Mouse (Mus musculus) myocyte (in vitro differentiated cells): ENCODE data around the gene Gm3625. TPM values are rescaled to one million over a fixed set of nuclear protein-coding genes. Genes with fewer than 3 reads are reported as not detected.

ENCODE experiments used
- H3K27me3 ChIP-seq: one replicate; pipeline ENCODE4 v1.6.1; 2011; ENCODE audit not compliant: control insufficient read depth, insufficient read depth, insufficient read length
- H3K36me3 ChIP-seq: one replicate; pipeline ENCODE4 v1.6.1; 2011; ENCODE audit not compliant: control insufficient read depth, insufficient read depth
- H3K4me2 ChIP-seq: one replicate; pipeline ENCODE4 v1.6.1; 2011; ENCODE audit warnings: low read depth, control low read depth
- H3K4me3 ChIP-seq: one replicate; pipeline ENCODE4 v1.5.1; 2011; ENCODE audit warnings: mild to moderate bottlenecking, control low read depth, moderate library complexity
- H3K79me2 ChIP-seq: one replicate; pipeline ENCODE4 v1.6.1; 2011; ENCODE audit not compliant: control insufficient read depth, insufficient read depth
- H3ac ChIP-seq: one replicate; pipeline ENCODE4 v1.6.1; 2011; ENCODE audit not compliant: control insufficient read depth, insufficient read length
- CEBPB ChIP-seq: IDR thresholded peaks from 2 replicates; pipeline ENCODE4 v1.6.1; 2011; ENCODE audit warnings: mild to moderate bottlenecking, moderate library complexity; ENCODE audit not compliant: poor library complexity, insufficient read depth, severe bottlenecking
- E2F4 ChIP-seq: IDR thresholded peaks from one replicate; pipeline ENCODE4 v1.6.1; 2011; ENCODE audit warnings: mild to moderate bottlenecking, control low read depth, moderate library complexity; ENCODE audit not compliant: insufficient read depth
- MAX ChIP-seq: IDR thresholded peaks from one replicate; pipeline ENCODE4 v1.6.1; 2011; ENCODE audit warnings: low read depth, mild to moderate bottlenecking, control low read depth
- MYOD1 ChIP-seq, 3 experiments: IDR thresholded peaks; one replicate each; pipeline ENCODE4 v1.6.1; 2011; ENCODE audit warnings: control low read depth in 2 of 3, low read depth in 2 of 3, mild to moderate bottlenecking in 2 of 3, moderate library complexity in 1 of 3; ENCODE audit not compliant: insufficient read length in 2 of 3, control insufficient read depth in 1 of 3
- MYOG ChIP-seq, 3 experiments: IDR thresholded peaks; one replicate each; pipeline ENCODE4 v1.6.1; 2011; ENCODE audit warnings: control low read depth in 2 of 3, low read depth in 2 of 3, mild to moderate bottlenecking in 2 of 3; ENCODE audit not compliant: insufficient read length in 2 of 3, control insufficient read depth in 1 of 3, insufficient read depth in 1 of 3
- POLR2A ChIP-seq: IDR thresholded peaks from one replicate; pipeline ENCODE4 v1.6.1; 2011; ENCODE audit warnings: low read depth, mild to moderate bottlenecking, control low read depth, moderate library complexity; ENCODE audit not compliant: insufficient read length
- POLR2AphosphoS2 ChIP-seq: IDR thresholded peaks from one replicate; pipeline ENCODE4 v1.6.1; 2011; ENCODE audit warnings: low read depth, control low read depth; ENCODE audit not compliant: insufficient read length
- REST ChIP-seq: IDR thresholded peaks from one replicate; pipeline ENCODE4 v1.6.1; 2011; ENCODE audit warnings: mild to moderate bottlenecking, control low read depth, moderate library complexity; ENCODE audit not compliant: insufficient read depth, insufficient read length
- SRF ChIP-seq: IDR thresholded peaks from one replicate; pipeline ENCODE4 v1.6.1; 2011; ENCODE audit warnings: low read depth; ENCODE audit not compliant: control insufficient read depth, insufficient read length
- TCF12 ChIP-seq: IDR thresholded peaks from one replicate; pipeline ENCODE4 v1.6.1; 2011; ENCODE audit warnings: mild to moderate bottlenecking, control low read depth; ENCODE audit not compliant: poor library complexity, insufficient read depth, severe bottlenecking
- TCF3 ChIP-seq: IDR thresholded peaks from one replicate; pipeline ENCODE4 v1.6.1; 2011; ENCODE audit warnings: low read depth, control low read depth; ENCODE audit not compliant: insufficient read length
- USF1 ChIP-seq: IDR thresholded peaks from one replicate; pipeline ENCODE4 v1.6.1; 2011; ENCODE audit warnings: low read depth, mild to moderate bottlenecking, control low read depth, moderate library complexity
- polyA plus RNA-seq: library from polyadenylated mRNA; unstranded; fragments of >200 nt; fragmentation: generic; extraction: Trizol; gene quantifications from one replicate; pipeline ENCODE4 v1.2.1, GENCODE M21; 2012; ENCODE audit warnings: missing spikeins

Gm3625 gene
- polyA plus RNA-seq, 1 experiment, result not detected

- Histone ChIP-seq H3K79me2 (peaks cover 54% of the 10 kb centered on the region), H3K4me2 (peak overlapping the region; percentile 96), H3K27me3 (no peaks in the 10 kb centered on the region), H3K36me3 (no peaks in the 10 kb centered on the region), H3ac (peak overlapping the region; percentile 70), H3K4me3 (peak overlapping the region; percentile 43)
- TF ChIP-seq MAX (no peak), E2F4 (no peak), CEBPB (no peak), TCF12 (no peak), TCF3 (no peak), POLR2AphosphoS2 (no peak), SRF (no peak), MYOG (IDR thresholded peaks at IDR 0.05; ENCODE audit: control insufficient read depth in 1 of 3, insufficient read depth in 1 of 3, insufficient read length in 2 of 3, low read depth in 2 of 3) (no peak), USF1 (no peak), POLR2A (no peak), REST (no peak), MYOD1 (IDR thresholded peaks at IDR 0.05; ENCODE audit: control insufficient read depth in 1 of 3, insufficient read length in 2 of 3, low read depth in 2 of 3) (no peak)
These were observed 1.2 kb upstream of the Gm3625 start for GRCm38 (mm10) chr12:4593930-4594391.

GRCm38 (mm10) chr12:4593166-4593929 lies 621 bp upstream of the Gm3625 start:
- H3K4me3 ChIP-seq, result peak overlapping the region; percentile 43
- TF ChIP-seq POLR2AphosphoS2 (no peak), SRF (no peak), USF1 (no peak)

GRCm38 (mm10) chr12:4592025-4592424 lies 702 bp downstream of the Gm3625 start:
- TF ChIP-seq MAX (no peak), TCF12 (no peak), POLR2AphosphoS2 (no peak), E2F4 (no peak), TCF3 (no peak), SRF (no peak), MYOG (IDR thresholded peaks at IDR 0.05; ENCODE audit: control insufficient read depth in 1 of 3, insufficient read depth in 1 of 3, insufficient read length in 2 of 3, low read depth in 2 of 3) (no peak), REST (no peak), USF1 (no peak), MYOD1 (IDR thresholded peaks at IDR 0.05; ENCODE audit: control insufficient read depth in 1 of 3, insufficient read length in 2 of 3, low read depth in 2 of 3) (no peak), POLR2A (no peak), CEBPB (no peak)
- no peaks in the 10 kb centered on the region for H3K27me3 ChIP-seq
- H3K36me3 ChIP-seq, result no peaks in the 10 kb centered on the region
- H3K79me2 ChIP-seq, result peaks cover 36% of the 10 kb centered on the region
- H3ac ChIP-seq, result peak overlapping the region; percentile 70
- peak overlapping the region; percentile 43 for H3K4me3 ChIP-seq
- H3K4me2 ChIP-seq, result peak overlapping the region; percentile 97

More at GRCm38 (mm10) chr12:4593166-4593929, 621 bp upstream of the Gm3625 start:
- Histone ChIP-seq H3K36me3 (no peaks in the 10 kb centered on the region), H3K27me3 (no peaks in the 10 kb centered on the region), H3K4me2 (peak overlapping the region; percentile 96), H3ac (peak overlapping the region; percentile 70), H3K79me2 (peaks cover 50% of the 10 kb centered on the region)

DNA sequence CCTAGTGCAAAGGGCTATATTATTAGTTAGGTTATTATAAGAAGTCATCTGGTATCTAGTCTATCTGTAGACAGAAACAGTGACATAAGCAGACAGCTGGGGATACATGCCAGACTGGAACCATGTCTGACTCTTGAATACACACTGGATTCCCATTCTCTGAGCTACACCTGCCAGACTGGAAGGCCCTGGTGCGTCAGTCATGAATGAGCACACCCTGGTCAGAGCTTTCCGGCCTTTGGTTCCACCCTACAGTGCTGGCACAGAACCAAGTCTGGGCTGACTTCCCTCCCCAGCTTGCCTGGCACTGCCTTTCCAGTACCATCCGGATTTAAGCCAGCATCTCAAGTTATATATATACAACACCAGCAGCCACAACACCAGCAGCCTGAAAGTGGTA lies 4.1 kb downstream of the Gm3625 start:
- Histone ChIP-seq H3K36me3 (no peaks in the 10 kb centered on the region), H3ac (no peak overlapping the region), H3K79me2 (peaks cover 3% of the 10 kb centered on the region), H3K4me3 (no peak overlapping the region), H3K4me2 (peak overlapping the region; percentile 55), H3K27me3 (no peaks in the 10 kb centered on the region)
- TF ChIP-seq SRF (no peak), TCF12 (peak; percentile 42), USF1 (no peak), TCF3 (peak; percentile 6), POLR2A (no peak), MYOD1 (IDR thresholded peaks at IDR 0.05; ENCODE audit: control insufficient read depth in 1 of 3, insufficient read length in 2 of 3, low read depth in 2 of 3) (peak; percentile 48 to 97 (median 88)), MYOG (IDR thresholded peaks at IDR 0.05; ENCODE audit: control insufficient read depth in 1 of 3, insufficient read depth in 1 of 3, insufficient read length in 2 of 3, low read depth in 2 of 3) (peak in 1 of 3 experiments; percentile 79)

GRCm38 (mm10) chr12:4587846-4588245 lies 4.9 kb downstream of the Gm3625 start:
- Histone ChIP-seq H3K36me3 (no peaks in the 10 kb centered on the region), H3K4me3 (no peak overlapping the region), H3ac (no peak overlapping the region), H3K79me2 (no peaks in the 10 kb centered on the region), H3K4me2 (no peak overlapping the region), H3K27me3 (no peaks in the 10 kb centered on the region)
- TF ChIP-seq CEBPB (no peak), SRF (no peak), MYOG (IDR thresholded peaks at IDR 0.05; ENCODE audit: control insufficient read depth in 1 of 3, insufficient read depth in 1 of 3, insufficient read length in 2 of 3, low read depth in 2 of 3) (no peak), REST (no peak), POLR2AphosphoS2 (no peak), MAX (no peak), MYOD1 (IDR thresholded peaks at IDR 0.05; ENCODE audit: control insufficient read depth in 1 of 3, insufficient read length in 2 of 3, low read depth in 2 of 3) (no peak), TCF12 (no peak), POLR2A (no peak), TCF3 (no peak), E2F4 (no peak), USF1 (no peak)
